Mouse (Mus musculus) small intestine, adult 2 months (tissue): ENCODE measurements at regions not wholly inside any gene's neighbourhood (a gene's known extent, or its start where the extent isn't known, plus 50 kb on each side); places are given as distances from the start of the nearest gene placed in this dataset.
A peak's percentile ranks its signal among the peaks of the same experiment; 100 is the strongest.

ENCODE experiments used
- H3K27ac ChIP-seq: fragments of 200-500 bp; 2 replicates; pipeline ENCODE4 v1.5.1; 2012; ENCODE audit warnings: low read depth, low read length, control low read depth, inconsistent platforms; ENCODE audit not compliant: insufficient read depth
- H3K27me3 ChIP-seq: fragments of 200-500 bp; 2 replicates; pipeline ENCODE4 v1.6.1; 2012; ENCODE audit warnings: mild to moderate bottlenecking, moderate library complexity, low read length, inconsistent platforms; ENCODE audit not compliant: control insufficient read depth, insufficient read depth
- H3K36me3 ChIP-seq: fragments of 200-500 bp; 2 replicates; pipeline ENCODE4 v1.6.1; 2012; ENCODE audit warnings: mild to moderate bottlenecking, low read length, control low read depth, inconsistent platforms; ENCODE audit not compliant: control insufficient read depth, insufficient read depth
- H3K4me1 ChIP-seq: fragments of 200-500 bp; 2 replicates; pipeline ENCODE4 v1.6.1; 2012; ENCODE audit warnings: low read length, inconsistent platforms, mixed read lengths; ENCODE audit not compliant: control insufficient read depth, insufficient read depth, insufficient read length
- H3K4me3 ChIP-seq: fragments of 200-500 bp; 2 replicates; pipeline ENCODE4 v1.5.1; 2012; ENCODE audit warnings: low read depth, mild to moderate bottlenecking, control low read depth, inconsistent platforms, low read length, moderate library complexity
- CTCF ChIP-seq: fragments of 200-500 bp; IDR thresholded peaks from 2 replicates; pipeline ENCODE4 v1.5.1; 2012; ENCODE audit warnings: low read depth, mild to moderate bottlenecking, control low read depth, inconsistent platforms, low read length, moderate library complexity, mixed read lengths; ENCODE audit not compliant: insufficient replicate concordance, insufficient read length; ENCODE audit errors: extremely low read depth
- POLR2A ChIP-seq: fragments of 200-500 bp; IDR thresholded peaks from 2 replicates; pipeline ENCODE4 v1.6.1; 2012; ENCODE audit warnings: low read depth, mild to moderate bottlenecking, control low read depth, inconsistent platforms, low read length, moderate library complexity
- WGBS: fragments of 180-500 bp; shearing (Covaris S2); methylation state at CpG from one replicate; pipeline ENCODE4 v1.1.7; 2018; 5-methylcytosine and 5-hydroxymethylcytosine counted together

DNA sequence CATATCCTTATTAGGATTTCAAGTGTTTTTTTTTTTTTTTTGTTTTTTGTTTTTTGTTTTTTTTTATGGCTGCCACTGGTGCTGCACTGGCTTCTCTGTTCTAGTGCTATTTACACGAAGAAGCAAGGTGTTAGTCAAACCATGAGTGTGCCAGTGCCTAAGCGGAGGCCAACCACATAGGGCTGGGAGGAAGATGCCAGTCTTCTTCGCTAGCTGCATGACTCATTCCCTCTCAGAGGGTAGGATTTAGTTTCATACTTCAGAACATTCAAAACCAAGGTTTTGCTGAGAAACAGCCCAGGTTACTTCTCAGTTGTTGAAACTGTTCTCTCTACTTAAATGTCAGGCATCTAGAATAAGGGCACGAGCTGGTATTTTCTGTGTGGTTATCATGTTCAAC is 72.6 kb downstream of the Icos start:
- Histone ChIP-seq H3K27ac (no peak overlapping the region), H3K4me1 (no peaks in the 10 kb centered on the region), H3K4me3 (no peak overlapping the region), H3K36me3 (no peaks in the 10 kb centered on the region), H3K27me3 (no peaks in the 10 kb centered on the region)
- 76% methylated on average over 4 of the region's 4 CpGs for WGBS
- no peak for TF ChIP-seq CTCF
- no peak for TF ChIP-seq POLR2A

DNA sequence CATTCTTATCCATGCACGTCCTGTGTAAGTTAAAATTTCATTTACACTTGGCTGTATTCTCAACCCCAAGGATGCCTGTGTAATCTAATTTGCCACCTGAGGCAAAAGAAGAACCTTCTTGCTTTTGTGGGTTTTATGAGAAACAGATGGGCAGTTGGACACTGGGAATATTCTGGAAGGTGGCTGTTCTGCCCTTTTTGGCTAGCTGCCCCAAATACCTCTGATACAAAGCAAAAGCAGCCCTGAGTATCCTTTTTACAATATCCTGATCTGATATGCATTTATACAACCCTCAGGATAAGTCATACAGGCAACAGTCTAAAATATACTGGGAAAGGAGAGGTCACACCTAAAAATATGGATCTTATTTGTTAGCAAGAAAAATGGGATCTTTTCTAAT is 75.9 kb downstream of the Icos start:
- no peaks in the 10 kb centered on the region for H3K4me1 ChIP-seq
- TF ChIP-seq POLR2A (no peak), CTCF (no peak)
- H3K27me3 ChIP-seq = no peaks in the 10 kb centered on the region
- H3K27ac ChIP-seq = no peak overlapping the region
- 78% methylated on average over 1 of the region's 1 CpGs for WGBS
- no peaks in the 10 kb centered on the region for H3K36me3 ChIP-seq
- no peak overlapping the region for H3K4me3 ChIP-seq

- no peaks in the 10 kb centered on the region for H3K27me3 ChIP-seq
- H3K4me1 ChIP-seq = no peaks in the 10 kb centered on the region
- H3K4me3 ChIP-seq = no peak overlapping the region
- TF ChIP-seq POLR2A = no peak
- no peaks in the 10 kb centered on the region for H3K36me3 ChIP-seq
- no peak overlapping the region for H3K27ac ChIP-seq
- WGBS = 89% methylated on average over 6 of the region's 6 CpGs
These were observed 76.7 kb downstream of the Icos start for GRCm38 (mm10) chr1:61054391-61054790.

DNA sequence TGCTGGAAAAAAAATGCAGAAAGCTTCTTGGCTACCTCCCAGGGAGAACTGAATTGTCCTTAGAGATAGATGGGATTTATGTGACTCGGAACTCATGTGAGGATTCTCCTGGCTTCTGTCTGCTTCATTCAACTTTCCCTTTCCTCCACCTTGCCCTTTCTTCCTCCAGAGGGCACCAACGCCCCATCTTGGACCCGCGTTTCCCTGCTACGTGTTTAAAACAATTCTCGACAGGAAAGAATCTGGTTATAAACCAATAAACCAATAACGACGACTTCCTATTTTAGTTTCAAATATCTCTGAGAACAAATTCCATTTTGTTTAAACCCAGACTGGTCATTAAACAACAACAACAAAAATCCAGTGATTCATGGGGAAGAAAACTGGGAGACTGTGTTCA is 77.4 kb downstream of the Icos start:
- Histone ChIP-seq H3K4me3 (no peak overlapping the region), H3K27me3 (no peaks in the 10 kb centered on the region)
- TF ChIP-seq POLR2A = no peak
- peak; percentile 50; the same call in 1 of the 2 replicates for TF ChIP-seq CTCF

GRCm38 (mm10) chr1:61059910-61060536 is 82.3 kb downstream of the Icos start:
- no peak for TF ChIP-seq CTCF
- no peak for TF ChIP-seq POLR2A
- WGBS = 62% methylated on average over 11 of the region's 11 CpGs

More for the DNA sequence above, 77.4 kb downstream of the Icos start:
- Histone ChIP-seq H3K4me1 (no peaks in the 10 kb centered on the region), H3K27ac (no peak overlapping the region), H3K36me3 (no peaks in the 10 kb centered on the region)
- WGBS = 1% methylated on average over 8 of the region's 8 CpGs

GRCm38 (mm10) chr1:61061892-61062460 is 84.2 kb downstream of the Icos start:
- TF ChIP-seq CTCF = no peak
- no peak for TF ChIP-seq POLR2A
- Histone ChIP-seq H3K4me1 (no peaks in the 10 kb centered on the region), H3K36me3 (no peaks in the 10 kb centered on the region), H3K27me3 (no peaks in the 10 kb centered on the region), H3K27ac (no peak overlapping the region), H3K4me3 (no peak overlapping the region)
- 82% methylated on average over 3 of the region's 3 CpGs for WGBS

More at GRCm38 (mm10) chr1:61059910-61060536, 82.3 kb downstream of the Icos start:
- Histone ChIP-seq H3K36me3 (no peaks in the 10 kb centered on the region), H3K4me1 (no peaks in the 10 kb centered on the region), H3K27ac (no peak overlapping the region), H3K27me3 (no peaks in the 10 kb centered on the region), H3K4me3 (no peak overlapping the region)

- Histone ChIP-seq H3K27ac (no peak overlapping the region), H3K4me1 (no peaks in the 10 kb centered on the region), H3K27me3 (no peaks in the 10 kb centered on the region), H3K4me3 (no peak overlapping the region), H3K36me3 (no peaks in the 10 kb centered on the region)
- TF ChIP-seq POLR2A = no peak
- no peak for TF ChIP-seq CTCF
- 83% methylated on average over 6 of the region's 6 CpGs for WGBS
These were observed 90.4 kb downstream of the Icos start for GRCm38 (mm10) chr1:61068112-61068511.

DNA sequence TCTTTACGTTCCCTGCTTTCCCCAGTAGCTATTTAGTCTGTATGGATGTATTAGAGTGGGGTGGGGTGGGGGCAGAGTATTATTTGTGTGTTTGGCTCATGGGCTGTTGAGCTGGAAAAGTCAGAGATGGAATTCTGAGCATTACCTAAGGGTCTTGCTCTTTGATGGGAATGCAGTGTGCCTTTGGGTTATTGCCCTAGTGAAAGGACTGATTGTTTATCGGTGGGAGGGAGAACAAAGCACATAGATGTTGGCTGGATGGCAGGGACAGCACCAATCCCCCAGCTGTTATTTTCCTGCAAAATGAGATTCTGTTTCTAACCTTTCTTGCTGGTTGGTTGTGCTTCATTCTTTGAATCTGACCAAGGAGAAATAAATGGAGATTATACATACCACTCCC is 96.4 kb downstream of the Icos start:
- Histone ChIP-seq H3K4me3 (no peak overlapping the region), H3K27ac (no peak overlapping the region), H3K4me1 (no peaks in the 10 kb centered on the region), H3K27me3 (no peaks in the 10 kb centered on the region), H3K36me3 (no peaks in the 10 kb centered on the region)
- WGBS = 79% methylated on average over 2 of the region's 2 CpGs
- TF ChIP-seq POLR2A = no peak
- no peak for TF ChIP-seq CTCF
